Mouse (Mus musculus) neural tube, embryonic 11.5 days (tissue): Measurements from ENCODE around the gene Mcts2. TPM values are rescaled to one million over a fixed set of nuclear protein-coding genes. Genes with fewer than 3 reads are reported as not detected.
"Not testable (repeated sequence)": the region's sequence is repeated elsewhere in the genome, so short reads cannot be mapped to it uniquely, and the experiment has no call there.

ENCODE experiments used
- ATAC-seq: fragments of 200-750 bp; cut with Nextera tagmentation; 2 replicates; pipeline ENCODE4 v1.8.0; 2017; ENCODE audit warnings: moderate number of reproducible peaks, mild to moderate bottlenecking, moderate TSS enrichment, moderate library complexity; ENCODE audit not compliant: insufficient read depth, low FRiP score, low TSS enrichment
- DNase-seq: peaks from one replicate; pipeline ENCODE4 v3.0.0-alpha.2; 2015; ENCODE audit warnings: low spot score
- H3K27ac ChIP-seq: fragments of 300-500 bp; sonication (generic); 2 replicates; pipeline ENCODE4 v1.5.1; 2014; ENCODE audit warnings: low read depth, mild to moderate bottlenecking, low read length
- H3K27me3 ChIP-seq: fragments of 300-500 bp; sonication (generic); 2 replicates; pipeline ENCODE4 v1.6.1; 2014; ENCODE audit warnings: mild to moderate bottlenecking, low read length, mixed read lengths; ENCODE audit not compliant: control insufficient read depth, insufficient read depth
- H3K36me3 ChIP-seq: fragments of 300-500 bp; sonication (generic); 2 replicates; pipeline ENCODE4 v1.6.1; 2014; ENCODE audit warnings: mild to moderate bottlenecking, low read length, moderate library complexity, mixed read lengths; ENCODE audit not compliant: control insufficient read depth, insufficient read depth
- H3K4me1 ChIP-seq: fragments of 300-500 bp; sonication (generic); 2 replicates; pipeline ENCODE4 v1.6.1; 2014; ENCODE audit warnings: low read length, mixed read lengths; ENCODE audit not compliant: control insufficient read depth, insufficient read depth
- H3K4me2 ChIP-seq: fragments of 300-500 bp; sonication (generic); 2 replicates; pipeline ENCODE4 v1.6.1; 2014; ENCODE audit warnings: low read depth, mild to moderate bottlenecking, moderate library complexity
- H3K4me3 ChIP-seq: fragments of 300-500 bp; sonication (generic); 2 replicates; pipeline ENCODE4 v1.5.1; 2014; ENCODE audit warnings: low read depth, low read length
- H3K9ac ChIP-seq: fragments of 300-500 bp; sonication (generic); 2 replicates; pipeline ENCODE4 v1.6.1; 2014; ENCODE audit warnings: mild to moderate bottlenecking, low read length
- H3K9me3 ChIP-seq: fragments of 300-500 bp; sonication (generic); 2 replicates; pipeline ENCODE4 v1.6.1; 2016; ENCODE audit warnings: low read length; ENCODE audit not compliant: control insufficient read depth
- WGBS: fragments of 180-500 bp; shearing (Covaris S2); extraction: QIAGEN DNeasy Blood & Tissue Kit; methylation state at CpG from one replicate; pipeline ENCODE4 v1.1.7; 2014; 5-methylcytosine and 5-hydroxymethylcytosine counted together
- polyA plus RNA-seq: library from polyadenylated mRNA; unstranded; fragments of >200 nt; fragmentation: Nextera tagmentation; extraction: Ambion mirVana; gene quantifications from 2 replicates; pipeline ENCODE4 v1.2.1, GENCODE M21; 2014

Gene Mcts2
- polyA plus RNA-seq, 1 experiment from 2014 or later: 40.6 TPM

- 77% methylated on average over 3 of the region's 3 CpGs for WGBS
- not testable (repeated sequence) for H3K4me3 ChIP-seq, DNase-seq, H3K27me3 ChIP-seq, H3K36me3 ChIP-seq, H3K27ac ChIP-seq, H3K9ac ChIP-seq, H3K4me1 ChIP-seq, H3K4me2 ChIP-seq, ATAC-seq, H3K9me3 ChIP-seq
Observed at GRCm38 (mm10) chr2:152666191-152666590, 20.6 kb upstream of the Mcts2 start.

GRCm38 (mm10) chr2:152669256-152669638 is 17.6 kb upstream of the Mcts2 start, which contains the start of gene H13:
TSS of gene H13 (plus strand) at chr2:152669461.
- peak within 1 kb of the TSS; percentile 78 for H3K4me2 ChIP-seq
- DNase-seq (peak; percentile 97), ATAC-seq (peak; percentile 80)
- peak within 1 kb of the TSS; percentile 94 for H3K27ac ChIP-seq
- H3K27me3 ChIP-seq: no peaks in the 10 kb centered on the region
- H3K9me3 ChIP-seq: no peaks in the 10 kb centered on the region
- peaks cover 12% of the 10 kb centered on the region; the same call in 1 of the 2 replicates for H3K4me1 ChIP-seq
- H3K9ac ChIP-seq: peak within 1 kb of the TSS; percentile 98
- no peaks in the 10 kb centered on the region for H3K36me3 ChIP-seq
- 0% methylated on average over 24 of the region's 35 CpGs for WGBS
- peak within 1 kb of the TSS; percentile 98 for H3K4me3 ChIP-seq

- Histone ChIP-seq H3K27me3 (no peaks in the 10 kb centered on the region), H3K27ac (peak overlapping the region; percentile 94), H3K9me3 (no peaks in the 10 kb centered on the region), H3K4me3 (peak overlapping the region; percentile 98), H3K4me2 (peak overlapping the region; percentile 78), H3K4me1 (peaks cover 12% of the 10 kb centered on the region; the same call in 1 of the 2 replicates), H3K9ac (peak overlapping the region; percentile 98), H3K36me3 (no peaks in the 10 kb centered on the region)
- DNase-seq (peak; percentile 77), ATAC-seq (peak; percentile 71)
- under 1% methylated on average over 46 of the region's 46 CpGs for WGBS
Observed at GRCm38 (mm10) chr2:152669639-152670484, 17.0 kb upstream of the Mcts2 start.

GRCm38 (mm10) chr2:152670983-152671641 is 15.7 kb upstream of the Mcts2 start:
- Histone ChIP-seq H3K4me2 (peak overlapping the region; percentile 78), H3K36me3 (no peaks in the 10 kb centered on the region), H3K9ac (peak overlapping the region; percentile 98), H3K4me3 (peak overlapping the region; percentile 98), H3K27me3 (no peaks in the 10 kb centered on the region), H3K27ac (0 out of 2 replicates have a peak overlapping the region, but pooled peaks have one; percentile 94), H3K4me1 (peaks cover 12% of the 10 kb centered on the region; the same call in 1 of the 2 replicates), H3K9me3 (no peaks in the 10 kb centered on the region)
- WGBS: 72% methylated on average over 9 of the region's 9 CpGs
- no peak for ATAC-seq
- DNase-seq: no peak

- Histone ChIP-seq H3K9ac (no peak overlapping the region), H3K27ac (no peak overlapping the region), H3K9me3 (no peaks in the 10 kb centered on the region), H3K4me1 (peaks cover 12% of the 10 kb centered on the region; the same call in 1 of the 2 replicates), H3K4me2 (peak overlapping the region; percentile 78), H3K36me3 (no peaks in the 10 kb centered on the region), H3K4me3 (peak overlapping the region; percentile 98), H3K27me3 (no peaks in the 10 kb centered on the region)
- no peak for DNase-seq
- 53% methylated on average over 5 of the region's 5 CpGs for WGBS
- ATAC-seq: no peak
Observed at GRCm38 (mm10) chr2:152671642-152671999, 15.2 kb upstream of the Mcts2 start.

- Histone ChIP-seq H3K4me2 (peak overlapping the region; percentile 0; the same call in 1 of the 2 replicates), H3K4me3 (no peak overlapping the region), H3K27ac (no peak overlapping the region), H3K9ac (no peak overlapping the region), H3K36me3 (no peaks in the 10 kb centered on the region), H3K9me3 (no peaks in the 10 kb centered on the region), H3K27me3 (no peaks in the 10 kb centered on the region), H3K4me1 (peaks cover 12% of the 10 kb centered on the region; the same call in 1 of the 2 replicates)
- ATAC-seq (no peak), DNase-seq (no peak)
- WGBS: 84% methylated on average over 12 of the region's 12 CpGs
Observed at GRCm38 (mm10) chr2:152672166-152672565, 14.7 kb upstream of the Mcts2 start.

GRCm38 (mm10) chr2:152674148-152674547 is 12.7 kb upstream of the Mcts2 start:
- H3K27ac ChIP-seq: no peak overlapping the region
- H3K4me1 ChIP-seq: peaks cover 12% of the 10 kb centered on the region; the same call in 1 of the 2 replicates
- WGBS: 84% methylated on average over 11 of the region's 11 CpGs
- no peaks in the 10 kb centered on the region for H3K9me3 ChIP-seq
- no peak for ATAC-seq
- no peak overlapping the region for H3K4me2 ChIP-seq
- no peak overlapping the region for H3K4me3 ChIP-seq
- H3K9ac ChIP-seq: no peak overlapping the region
- DNase-seq: no peak
- peaks cover 2% of the 10 kb centered on the region; the same call in 1 of the 2 replicates for H3K36me3 ChIP-seq
- no peaks in the 10 kb centered on the region for H3K27me3 ChIP-seq

GRCm38 (mm10) chr2:152675252-152675791 is 11.5 kb upstream of the Mcts2 start:
- WGBS: 78% methylated on average over 13 of the region's 13 CpGs
- peaks cover 7% of the 10 kb centered on the region for H3K36me3 ChIP-seq
- H3K4me1 ChIP-seq: peaks cover 12% of the 10 kb centered on the region; the same call in 1 of the 2 replicates
- no peak overlapping the region for H3K4me2 ChIP-seq
- H3K9ac ChIP-seq: no peak overlapping the region
- ATAC-seq (no peak), DNase-seq (no peak)
- H3K4me3 ChIP-seq: no peak overlapping the region
- H3K27me3 ChIP-seq: no peaks in the 10 kb centered on the region
- H3K9me3 ChIP-seq: no peaks in the 10 kb centered on the region
- no peak overlapping the region for H3K27ac ChIP-seq
